Mouse (Mus musculus) limb, embryonic 10.5 days (tissue): ENCODE data around the gene Pde11a. TPM values are rescaled to one million over a fixed set of nuclear protein-coding genes. Genes with fewer than 3 reads are reported as not detected.

Source experiments
- DNase-seq: peaks from one replicate; pipeline ENCODE4 v3.0.0-alpha.2; 2017; ENCODE audit warnings: low spot score
- H3K27ac ChIP-seq: fragments of 300-500 bp; sonication (generic); 2 replicates; pipeline ENCODE4 v1.5.1; 2016; ENCODE audit warnings: mild to moderate bottlenecking
- H3K27me3 ChIP-seq: fragments of 300-500 bp; sonication (generic); 2 replicates; pipeline ENCODE4 v1.6.1; 2016; ENCODE audit warnings: low read depth, mild to moderate bottlenecking; ENCODE audit not compliant: poor library complexity, severe bottlenecking
- H3K36me3 ChIP-seq: fragments of 300-500 bp; sonication (generic); 2 replicates; pipeline ENCODE4 v1.6.1; 2016; ENCODE audit warnings: mild to moderate bottlenecking, moderate library complexity
- H3K4me1 ChIP-seq: fragments of 300-500 bp; sonication (generic); 2 replicates; pipeline ENCODE4 v1.6.1; 2016
- H3K4me3 ChIP-seq: fragments of 300-500 bp; sonication (generic); 2 replicates; pipeline ENCODE4 v1.5.1; 2016; ENCODE audit warnings: mild to moderate bottlenecking, moderate library complexity
- H3K9me3 ChIP-seq: fragments of 300-500 bp; sonication (generic); replicated peaks from 2 replicates; pipeline ENCODE4 v1.6.1; 2016; ENCODE audit warnings: mild to moderate bottlenecking
- WGBS: fragments of 180-500 bp; shearing (Covaris S2); methylation state at CpG from one replicate; pipeline ENCODE4 v1.1.7; 2016; 5-methylcytosine and 5-hydroxymethylcytosine counted together
- polyA plus RNA-seq: library from polyadenylated mRNA; unstranded; fragments of >200 nt; fragmentation: Nextera tagmentation; extraction: Ambion mirVana; gene quantifications from 2 replicates; pipeline ENCODE4 v1.2.1, GENCODE M21; 2016

Pde11a gene
- polyA plus RNA-seq, 1 experiment from 2014 or later: 0.25 TPM

GRCm38 (mm10) chr2:76051385-76051784 lies 287.2 kb downstream of the Pde11a start:
- H3K27ac ChIP-seq: no peak overlapping the region
- H3K4me1 ChIP-seq: peaks cover 37% of the 10 kb centered on the region
- no peak overlapping the region for H3K4me3 ChIP-seq
- WGBS: 68% methylated on average over 11 of the region's 11 CpGs
- no peaks in the 10 kb centered on the region for H3K27me3 ChIP-seq
- no peaks in the 10 kb centered on the region for H3K9me3 ChIP-seq
- DNase-seq: peak; percentile 30
- no peaks in the 10 kb centered on the region for H3K36me3 ChIP-seq

DNA sequence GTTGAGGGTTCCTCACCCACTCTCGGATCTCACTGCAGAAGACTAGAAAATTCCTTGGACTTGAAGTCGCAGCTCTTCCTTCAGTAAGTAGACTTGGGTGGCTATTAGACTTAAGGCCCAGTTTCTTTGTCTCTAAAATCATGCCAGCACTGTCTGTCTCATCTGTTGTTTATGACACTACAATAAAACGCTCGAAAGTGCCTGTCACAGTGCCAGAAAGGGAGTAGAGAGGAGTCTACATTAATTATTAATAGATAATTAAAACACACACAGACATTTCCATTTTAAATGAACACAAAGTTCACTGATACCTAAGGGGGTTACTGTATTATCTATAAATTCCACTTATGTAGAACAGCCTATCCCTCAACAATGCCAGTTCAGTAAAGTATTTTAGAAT lies 287.7 kb downstream of the Pde11a start:
- Histone ChIP-seq H3K9me3 (no peaks in the 10 kb centered on the region), H3K27ac (no peak overlapping the region), H3K4me1 (peaks cover 37% of the 10 kb centered on the region), H3K36me3 (no peaks in the 10 kb centered on the region), H3K4me3 (no peak overlapping the region), H3K27me3 (no peaks in the 10 kb centered on the region)
- 84% methylated on average over 4 of the region's 4 CpGs for WGBS
- DNase-seq: no peak

DNA sequence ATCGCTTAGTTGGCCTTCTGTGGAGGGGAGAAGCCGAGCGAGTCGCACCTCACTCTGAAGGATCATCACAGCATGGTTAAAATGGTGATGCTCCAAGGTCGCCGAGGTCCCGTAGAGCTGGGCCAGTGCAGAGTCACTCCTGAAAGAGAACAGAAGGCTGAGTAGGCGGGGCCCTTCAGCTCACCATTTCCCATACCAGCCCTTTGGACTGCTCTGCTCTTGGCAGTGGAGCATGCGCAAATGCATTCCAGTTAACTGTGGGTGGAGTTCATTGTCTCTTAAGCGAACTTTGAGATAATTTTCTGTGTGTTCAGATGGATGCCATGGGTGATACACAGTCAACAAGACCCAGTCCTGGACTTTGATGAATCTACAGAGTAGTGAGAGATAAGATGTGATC lies 288.5 kb downstream of the Pde11a start:
- DNase-seq: no peak
- Histone ChIP-seq H3K27ac (peak overlapping the region; percentile 73), H3K9me3 (no peaks in the 10 kb centered on the region), H3K4me3 (no peak overlapping the region), H3K36me3 (no peaks in the 10 kb centered on the region), H3K27me3 (no peaks in the 10 kb centered on the region), H3K4me1 (peaks cover 40% of the 10 kb centered on the region)
- 76% methylated on average over 10 of the region's 10 CpGs for WGBS

- DNase-seq: no peak
- Histone ChIP-seq H3K36me3 (no peaks in the 10 kb centered on the region), H3K27ac (peak overlapping the region; percentile 73)
These were observed 289.0 kb downstream of the Pde11a start for GRCm38 (mm10) chr2:76049529-76049928.

DNA sequence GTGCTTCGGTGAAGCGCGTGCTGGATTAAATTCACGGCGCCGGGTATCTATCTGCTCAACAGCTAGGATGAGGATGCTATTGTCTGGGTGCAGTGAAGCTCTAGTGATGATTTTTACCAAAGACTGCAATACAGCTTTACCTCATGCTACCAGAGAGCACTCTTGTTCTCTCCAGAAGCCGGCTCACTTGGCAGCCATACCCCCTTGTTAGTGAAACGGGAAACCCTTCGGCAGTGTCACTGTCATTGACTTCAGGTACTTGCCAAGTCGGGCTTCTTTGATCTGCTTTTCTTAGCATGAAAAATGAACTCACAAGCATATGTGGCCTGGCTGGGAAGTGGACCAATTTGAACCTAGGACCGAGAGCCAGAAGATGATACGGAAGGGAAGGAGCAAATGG lies 290.8 kb downstream of the Pde11a start:
- Histone ChIP-seq H3K9me3 (no peaks in the 10 kb centered on the region), H3K36me3 (no peaks in the 10 kb centered on the region), H3K4me1 (peaks cover 47% of the 10 kb centered on the region), H3K4me3 (no peak overlapping the region), H3K27me3 (no peaks in the 10 kb centered on the region), H3K27ac (no peak overlapping the region)
- 90% methylated on average over 12 of the region's 12 CpGs for WGBS
- DNase-seq: peak; percentile 23

More at GRCm38 (mm10) chr2:76049529-76049928, 289.0 kb downstream of the Pde11a start:
- WGBS: 77% methylated on average over 8 of the region's 8 CpGs
- Histone ChIP-seq H3K27me3 (no peaks in the 10 kb centered on the region), H3K9me3 (no peaks in the 10 kb centered on the region), H3K4me1 (peaks cover 46% of the 10 kb centered on the region), H3K4me3 (no peak overlapping the region)

DNA sequence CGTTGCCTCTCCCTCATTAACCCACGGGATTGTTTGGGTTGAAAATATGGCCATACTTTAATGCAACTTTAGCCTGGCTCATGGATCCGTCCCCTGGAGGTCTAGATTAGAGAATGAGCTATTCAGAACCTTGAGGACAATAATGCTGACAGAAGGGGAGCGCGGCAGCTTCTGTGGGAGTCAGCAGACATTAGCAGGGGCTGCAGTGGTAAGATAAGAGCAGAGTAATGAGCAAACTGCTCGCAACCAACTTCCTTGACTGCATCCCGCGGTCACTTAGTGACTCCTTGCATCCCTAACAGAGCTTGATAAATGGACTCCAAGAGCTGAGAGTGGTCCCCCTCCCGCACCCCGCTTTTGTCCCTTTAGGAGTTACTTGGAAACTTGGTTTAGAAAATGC lies 296.4 kb downstream of the Pde11a start:
- DNase-seq: no peak
- Histone ChIP-seq H3K4me3 (no peak overlapping the region), H3K36me3 (no peaks in the 10 kb centered on the region), H3K9me3 (no peaks in the 10 kb centered on the region), H3K27ac (0 out of 2 replicates have a peak overlapping the region, but pooled peaks have one; percentile 25), H3K4me1 (peaks cover 26% of the 10 kb centered on the region), H3K27me3 (no peaks in the 10 kb centered on the region)
- 90% methylated on average over 10 of the region's 10 CpGs for WGBS

DNA sequence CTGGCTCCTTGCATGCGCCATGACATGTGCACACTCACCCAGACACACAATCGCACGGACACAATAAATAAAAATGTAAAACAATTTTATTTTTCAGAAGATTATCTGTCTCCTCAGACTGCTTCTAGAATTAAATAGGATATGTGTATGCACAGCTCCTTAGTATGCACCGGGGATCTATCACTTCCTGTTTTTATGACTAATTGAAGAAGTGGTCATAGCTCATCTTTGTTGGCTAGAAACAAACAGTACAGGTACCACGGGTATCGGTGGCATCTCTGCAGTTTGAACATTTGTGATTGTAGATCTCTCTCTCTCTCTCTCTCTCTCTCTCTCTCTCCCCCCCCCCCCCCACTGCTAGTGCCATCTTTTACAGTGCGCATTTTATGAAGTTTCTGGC lies 298.5 kb downstream of the Pde11a start:
- H3K4me1 ChIP-seq: peaks cover 22% of the 10 kb centered on the region
- H3K36me3 ChIP-seq: no peaks in the 10 kb centered on the region
- WGBS: 94% methylated on average over 7 of the region's 7 CpGs
- no peak overlapping the region for H3K4me3 ChIP-seq
- no peaks in the 10 kb centered on the region for H3K27me3 ChIP-seq
- no peaks in the 10 kb centered on the region for H3K9me3 ChIP-seq
- no peak for DNase-seq
- no peak overlapping the region for H3K27ac ChIP-seq

GRCm38 (mm10) chr2:76030080-76030479 lies 308.5 kb downstream of the Pde11a start:
- H3K9me3 ChIP-seq: no peaks in the 10 kb centered on the region
- H3K4me1 ChIP-seq: peaks cover 35% of the 10 kb centered on the region
- no peaks in the 10 kb centered on the region for H3K36me3 ChIP-seq
- H3K4me3 ChIP-seq: 0 out of 2 replicates have a peak overlapping the region, but pooled peaks have one; percentile 21
- peak; percentile 75 for DNase-seq
- WGBS: 29% methylated on average over 8 of the region's 8 CpGs
- H3K27ac ChIP-seq: peak overlapping the region; percentile 90
- no peaks in the 10 kb centered on the region for H3K27me3 ChIP-seq

DNA sequence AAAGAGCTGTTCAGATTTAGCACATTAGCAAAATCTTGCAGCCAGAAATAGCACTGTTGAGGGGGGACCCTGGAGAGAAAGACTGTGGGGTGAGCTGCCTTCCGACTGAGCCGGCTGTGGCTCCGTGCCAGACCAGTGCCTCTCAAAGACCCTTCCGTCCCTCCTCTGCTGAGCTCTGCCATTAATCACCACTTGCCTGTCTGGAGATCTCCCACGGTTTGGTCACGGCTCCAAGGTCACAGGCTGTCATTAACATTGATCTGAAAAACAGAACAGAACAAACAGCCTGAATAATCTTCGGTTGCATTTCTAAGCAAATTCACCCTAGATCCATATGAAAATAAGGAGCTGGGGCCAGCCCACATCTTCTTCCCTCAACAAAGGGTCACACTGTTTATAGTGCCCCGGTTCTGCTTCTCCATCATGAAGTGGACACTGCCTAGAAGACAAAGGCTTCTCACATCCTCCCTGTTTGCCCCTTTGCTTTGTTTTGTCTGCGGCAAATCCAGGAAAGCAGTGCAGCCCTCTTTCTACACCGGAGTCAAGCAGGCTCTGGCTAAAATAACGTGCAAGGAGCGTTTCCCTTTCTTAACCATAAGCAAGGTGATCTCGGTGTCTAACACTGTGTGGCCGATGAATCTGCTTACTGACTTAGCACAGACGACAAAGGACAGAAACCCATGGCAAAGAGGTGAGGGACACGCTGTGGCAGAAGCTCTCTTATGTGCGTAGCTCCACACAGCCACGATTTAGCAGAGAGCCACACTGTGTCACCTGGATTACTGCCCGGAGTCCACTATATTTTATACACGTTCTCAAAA lies 309.3 kb downstream of the Pde11a start:
- Histone ChIP-seq H3K27me3 (no peaks in the 10 kb centered on the region), H3K27ac (peak overlapping the region; percentile 90), H3K4me3 (peak overlapping the region; percentile 21), H3K36me3 (no peaks in the 10 kb centered on the region), H3K9me3 (no peaks in the 10 kb centered on the region), H3K4me1 (peaks cover 35% of the 10 kb centered on the region)
- 38% methylated on average over 20 of the region's 20 CpGs for WGBS
- DNase-seq: peak; percentile 62

GRCm38 (mm10) chr2:76016890-76017289 lies 321.7 kb downstream of the Pde11a start:
- peak overlapping the region; percentile 14; the same call in 1 of the 2 replicates for H3K27ac ChIP-seq
- H3K4me3 ChIP-seq: no peak overlapping the region
- H3K36me3 ChIP-seq: no peaks in the 10 kb centered on the region
- DNase-seq: peak; percentile 60
- H3K27me3 ChIP-seq: no peaks in the 10 kb centered on the region
- H3K9me3 ChIP-seq: no peaks in the 10 kb centered on the region
- peaks cover 30% of the 10 kb centered on the region for H3K4me1 ChIP-seq
- WGBS: 7% methylated on average over 7 of the region's 7 CpGs

- Histone ChIP-seq H3K27ac (no peak overlapping the region), H3K4me1 (peaks cover 37% of the 10 kb centered on the region), H3K27me3 (no peaks in the 10 kb centered on the region), H3K36me3 (no peaks in the 10 kb centered on the region), H3K9me3 (no peaks in the 10 kb centered on the region), H3K4me3 (no peak overlapping the region)
- 90% methylated on average over 8 of the region's 8 CpGs for WGBS
- DNase-seq: no peak
These were observed 322.4 kb downstream of the Pde11a start for GRCm38 (mm10) chr2:76016136-76016535.

GRCm38 (mm10) chr2:76015460-76015859 lies 323.1 kb downstream of the Pde11a start:
- Histone ChIP-seq H3K9me3 (no peaks in the 10 kb centered on the region), H3K27ac (no peak overlapping the region), H3K36me3 (no peaks in the 10 kb centered on the region), H3K4me1 (peaks cover 43% of the 10 kb centered on the region), H3K27me3 (no peaks in the 10 kb centered on the region), H3K4me3 (no peak overlapping the region)
- no peak for DNase-seq
- WGBS: 96% methylated on average over 7 of the region's 7 CpGs

- Histone ChIP-seq H3K36me3 (no peaks in the 10 kb centered on the region), H3K4me1 (peaks cover 43% of the 10 kb centered on the region), H3K27me3 (no peaks in the 10 kb centered on the region), H3K4me3 (no peak overlapping the region), H3K9me3 (no peaks in the 10 kb centered on the region), H3K27ac (no peak overlapping the region)
- DNase-seq: no peak
- 83% methylated on average over 3 of the region's 3 CpGs for WGBS
These were observed 323.9 kb downstream of the Pde11a start for GRCm38 (mm10) chr2:76014659-76015058.
